Mouse (Mus musculus) CH12.LX (cell line): Measurements from ENCODE around the gene Fkbp4. TPM values are rescaled to one million over a fixed set of nuclear protein-coding genes. Genes with fewer than 3 reads are reported as not detected.

Experiments
- DNase-seq: peaks from one replicate; pipeline ENCODE4 v3.0.0-alpha.2; 2013; ENCODE audit errors: extremely low read depth
- H3K27ac ChIP-seq: 2 replicates; pipeline ENCODE4 v1.5.1; 2012; ENCODE audit warnings: low read depth, mild to moderate bottlenecking, control low read depth, moderate library complexity; ENCODE audit not compliant: insufficient read depth
- H3K27me3 ChIP-seq: replicated peaks from 2 replicates; pipeline ENCODE3; 2012; ENCODE audit warnings: inconsistent platforms
- H3K36me3 ChIP-seq, 2 experiments: replicated peaks in 1 of 2; 2 replicates each; pipeline versions ENCODE3 to v1.6.1; 2012; ENCODE audit warnings: inconsistent platforms in 1 of 2, low read length in 1 of 2, mild to moderate bottlenecking in 1 of 2, mixed read lengths in 1 of 2, moderate library complexity in 1 of 2; ENCODE audit not compliant: control insufficient read depth in 1 of 2, insufficient read depth in 1 of 2
- H3K4me1 ChIP-seq, 2 experiments: 2 replicates each; pipeline ENCODE4 v1.6.1; 2012; ENCODE audit warnings: inconsistent platforms in 1 of 2, moderate library complexity in 1 of 2; ENCODE audit not compliant: insufficient read depth in 2 of 2, control insufficient read depth in 1 of 2
- H3K4me2 ChIP-seq: 2 replicates; pipeline ENCODE4 v1.6.1; 2012; ENCODE audit warnings: low read depth, mild to moderate bottlenecking, control low read depth; ENCODE audit not compliant: poor library complexity, insufficient read depth, severe bottlenecking
- H3K4me3 ChIP-seq, 3 experiments: fragments of 150-350 bp in 1 of 3; sonication (generic) in 1 of 3; replicated peaks in 1 of 3; 2 replicates each; pipeline versions ENCODE3 to v1.5.1; 2011 to 2012; ENCODE audit warnings: low read depth in 2 of 3, low read length in 2 of 3, mild to moderate bottlenecking in 2 of 3, moderate library complexity in 2 of 3, control low read depth in 1 of 3, improper control_type of control experiment in 1 of 3, inconsistent platforms in 1 of 3, mixed read lengths in 1 of 3; ENCODE audit not compliant: poor library complexity in 1 of 3
- H3K79me2 ChIP-seq: replicated peaks from 2 replicates; pipeline ENCODE4 v1.6.1; 2012; ENCODE audit warnings: mild to moderate bottlenecking, moderate library complexity; ENCODE audit not compliant: control insufficient read depth, poor library complexity, insufficient read depth, severe bottlenecking; ENCODE audit errors: extremely low read depth
- H3K9ac ChIP-seq: 2 replicates; pipeline ENCODE4 v1.6.1; 2012; ENCODE audit warnings: low read depth, mild to moderate bottlenecking, control low read depth, moderate library complexity; ENCODE audit not compliant: insufficient read depth
- H3K9me3 ChIP-seq: replicated peaks from 2 replicates; pipeline ENCODE3; 2012; ENCODE audit warnings: low read length, inconsistent platforms, mixed read lengths
- CTCF ChIP-seq, 2 experiments: IDR thresholded peaks in 1 of 2; conservative IDR thresholded peaks in 1 of 2; 2 replicates each; pipeline ENCODE4 v1.5.1; 2011 to 2012; ENCODE audit warnings: low read depth in 2 of 2, low read length in 2 of 2, improper control_type of control experiment in 1 of 2, inconsistent platforms in 1 of 2, mild to moderate bottlenecking in 1 of 2, moderate library complexity in 1 of 2
- E2F4 ChIP-seq: IDR thresholded peaks from 2 replicates; pipeline ENCODE4 v1.6.1; 2011; ENCODE audit warnings: low read depth, low read length, improper control_type of control experiment; ENCODE audit not compliant: insufficient replicate concordance
- ELF1 ChIP-seq: IDR thresholded peaks from 2 replicates; pipeline ENCODE4 v1.6.1; 2014; ENCODE audit warnings: low read depth, mild to moderate bottlenecking, inconsistent platforms, low read length, improper control_type of control experiment
- EP300 ChIP-seq: IDR thresholded peaks from 2 replicates; pipeline ENCODE4 v1.6.1; 2011; ENCODE audit warnings: low read length, improper control_type of control experiment
- HCFC1 ChIP-seq: IDR thresholded peaks from 2 replicates; pipeline ENCODE4 v1.6.1; 2012; ENCODE audit warnings: low read depth, mild to moderate bottlenecking, inconsistent platforms, low read length, improper control_type of control experiment
- JUND ChIP-seq: conservative IDR thresholded peaks from 2 replicates; pipeline ENCODE4 v1.6.1; 2011; ENCODE audit warnings: low read depth, low read length, improper control_type of control experiment
- KAT2A ChIP-seq: IDR thresholded peaks from 2 replicates; pipeline ENCODE4 v1.6.1; 2012; ENCODE audit warnings: low read length, improper control_type of control experiment, inconsistent platforms; ENCODE audit not compliant: insufficient replicate concordance
- MAFK ChIP-seq: IDR thresholded peaks from 2 replicates; pipeline ENCODE4 v1.6.1; 2011; ENCODE audit warnings: low read length, improper control_type of control experiment; ENCODE audit not compliant: insufficient replicate concordance
- MAX ChIP-seq: IDR thresholded peaks from 2 replicates; pipeline ENCODE4 v1.6.1; 2011; ENCODE audit warnings: low read length, improper control_type of control experiment
- MAZ ChIP-seq: IDR thresholded peaks from 2 replicates; pipeline ENCODE4 v1.6.1; 2012; ENCODE audit warnings: low read depth, mild to moderate bottlenecking, inconsistent platforms, low read length, improper control_type of control experiment, moderate library complexity
- MXI1 ChIP-seq: IDR thresholded peaks from 2 replicates; pipeline ENCODE4 v1.6.1; 2011; ENCODE audit warnings: mild to moderate bottlenecking, low read depth, low read length, improper control_type of control experiment
- PAX5 ChIP-seq: IDR thresholded peaks from 2 replicates; pipeline ENCODE4 v1.6.1; 2012; ENCODE audit warnings: low read length, inconsistent platforms, mixed read lengths
- RAD21 ChIP-seq: IDR thresholded peaks from 2 replicates; pipeline ENCODE4 v1.6.1; 2011; ENCODE audit warnings: low read depth, mild to moderate bottlenecking, low read length, improper control_type of control experiment, moderate library complexity
- RCOR1 ChIP-seq: conservative IDR thresholded peaks from 2 replicates; pipeline ENCODE4 v1.6.1; 2012; ENCODE audit warnings: low read depth, mild to moderate bottlenecking, inconsistent platforms, low read length, improper control_type of control experiment
- SIN3A ChIP-seq: IDR thresholded peaks from 2 replicates; pipeline ENCODE4 v1.6.1; 2012; ENCODE audit warnings: low read length, improper control_type of control experiment, inconsistent platforms
- SMC3 ChIP-seq: IDR thresholded peaks from 2 replicates; pipeline ENCODE4 v1.6.1; 2011; ENCODE audit warnings: low read depth, low read length, improper control_type of control experiment
- TCF12 ChIP-seq: IDR thresholded peaks from 2 replicates; pipeline ENCODE4 v1.6.1; 2014; ENCODE audit warnings: low read depth, mild to moderate bottlenecking, inconsistent platforms, low read length, improper control_type of control experiment
- UBTF ChIP-seq: IDR thresholded peaks from 2 replicates; pipeline ENCODE4 v1.6.1; 2012; ENCODE audit warnings: low read depth, mild to moderate bottlenecking, inconsistent platforms, low read length, improper control_type of control experiment, moderate library complexity
- ZKSCAN1 ChIP-seq: IDR thresholded peaks from 2 replicates; pipeline ENCODE4 v1.6.1; 2012; ENCODE audit warnings: low read depth, inconsistent platforms, low read length, improper control_type of control experiment, borderline replicate concordance
- dilution Hi-C: fragments of 300-500 bp; cut with MboI; formaldehyde crosslinking; loops from 2 replicates; pipeline ENCODE4 v1.14.3; 2020; ENCODE audit warnings: low sequenced_read_pairs; ENCODE audit not compliant: extremely low pct_unique_long_range_greater_than_20kb, extremely low pct_ligation_motif_present
- in situ Hi-C: fragments of 300-500 bp; cut with MboI; formaldehyde crosslinking; loops from 3 replicates; pipeline ENCODE4 v1.14.3; 2019; ENCODE audit warnings: low sequenced_read_pairs, low pct_ligation_motif_present, low pct_unique_long_range_greater_than_20kb, mixed read lengths
- polyA plus RNA-seq: library from polyadenylated mRNA; unstranded; fragments of >175 nt; gene quantifications from 2 replicates; pipeline ENCODE4 v1.2.1, GENCODE M21; 2012; ENCODE audit warnings: low read depth; ENCODE audit not compliant: insufficient read length
- total RNA-seq, 2 experiments: library from RNA; depleted of rRNA; stranded (reverse); fragments of 300-350 nt in 1 of 2; fragments of >200 nt in 1 of 2; gene quantifications; 2 replicates each; pipeline ENCODE4 v1.2.3; 2012 to 2014

Gene Fkbp4
- total and polyA plus RNA-seq, 3 experiments, result 198 to 304 (median 265) TPM

GRCm38 (mm10) chr6:128411115-128411514 lies 27.4 kb downstream of the Fkbp4 start:
- in situ Hi-C loops, result loop anchor here (5.0 kb wide), 1 partner anchor 49 kb away; the partner anchor contains the start of genes Foxm1 and Rhno1
- dilution Hi-C loops, result no loop called here
- Histone ChIP-seq H3K9me3 (no peaks in the 10 kb centered on the region), H3K4me1 (peaks cover 5% of the 10 kb centered on the region in 2 experiments), H3K4me2 (no peak overlapping the region), H3K9ac (no peak overlapping the region), H3K27ac (no peak overlapping the region), H3K4me3 (no peak overlapping the region), H3K27me3 (no peaks in the 10 kb centered on the region), H3K36me3 (peaks cover 62 to 92% of the 10 kb centered on the region in 2 experiments), H3K79me2 (peaks cover 2% of the 10 kb centered on the region; the same call in 1 of the 2 replicates)
- DNase-seq, result peak; percentile 62
- peak; percentile 89 to 95 for TF ChIP-seq CTCF (conservative IDR thresholded peaks at IDR 0.05 in 1 of 2, IDR thresholded peaks at IDR 0.05 in 1 of 2; ENCODE audit: low read depth in 2 of 2, low read length in 2 of 2)
- TF ChIP-seq SMC3, result peak; percentile 68
- no peak for TF ChIP-seq MAX
- peak; percentile 82 for TF ChIP-seq RAD21

- in situ Hi-C loops (loop anchor here (5.0 kb wide), 1 partner anchor 48 kb away; the partner anchor contains the start of genes Foxm1 and Rhno1), dilution Hi-C loops (no loop called here)
- H3K36me3 ChIP-seq, result peaks cover 58 to 91% of the 10 kb centered on the region in 2 experiments
- no peak for TF ChIP-seq ZKSCAN1
- no peak for TF ChIP-seq SMC3
- TF ChIP-seq KAT2A, result no peak
- TF ChIP-seq MAFK, result no peak
- no peak for TF ChIP-seq JUND
- no peak for TF ChIP-seq ELF1
- no peak for TF ChIP-seq RCOR1
- no peak for TF ChIP-seq MXI1
- TF ChIP-seq EP300, result no peak
- TF ChIP-seq PAX5, result no peak
- TF ChIP-seq HCFC1, result no peak
- TF ChIP-seq UBTF, result no peak
- TF ChIP-seq MAZ, result no peak
- TF ChIP-seq TCF12, result no peak
- no peak for TF ChIP-seq E2F4
- no peak for TF ChIP-seq SIN3A
- H3K4me3 ChIP-seq, result no peak overlapping the region
- DNase-seq, result no peak
- H3K27ac ChIP-seq, result no peak overlapping the region
- H3K9ac ChIP-seq, result no peak overlapping the region
- H3K9me3 ChIP-seq, result no peaks in the 10 kb centered on the region
- no peak overlapping the region for H3K4me2 ChIP-seq
- H3K79me2 ChIP-seq, result no peaks in the 10 kb centered on the region
- no peaks in the 10 kb centered on the region for H3K4me1 ChIP-seq
- no peaks in the 10 kb centered on the region for H3K27me3 ChIP-seq
Observed at GRCm38 (mm10) chr6:128410305-128410704, 28.2 kb downstream of the Fkbp4 start.
